Mouse (Mus musculus) hindbrain, postnatal 0 days (tissue): ENCODE measurements around the gene Bicral. TPM values are rescaled to one million over a fixed set of nuclear protein-coding genes. Genes with fewer than 3 reads are reported as not detected.
A peak's percentile ranks its signal among the peaks of the same experiment; 100 is the strongest.

Source experiments
- ATAC-seq: fragments of 200-750 bp; cut with Nextera tagmentation; 2 replicates; pipeline ENCODE4 v1.8.0; 2017; ENCODE audit warnings: mild to moderate bottlenecking, moderate TSS enrichment, moderate library complexity
- DNase-seq: peaks from one replicate; pipeline ENCODE4 v3.0.0-alpha.2; 2015; ENCODE audit warnings: low spot score
- H3K27ac ChIP-seq: fragments of 300-500 bp; sonication (generic); 2 replicates; pipeline ENCODE4 v1.5.1; 2014; ENCODE audit warnings: mild to moderate bottlenecking
- H3K27me3 ChIP-seq: fragments of 300-500 bp; sonication (generic); 2 replicates; pipeline ENCODE4 v1.6.1; 2014; ENCODE audit warnings: low read length, mixed read lengths; ENCODE audit not compliant: insufficient read depth
- H3K36me3 ChIP-seq: fragments of 300-500 bp; sonication (generic); 2 replicates; pipeline ENCODE4 v1.6.1; 2014; ENCODE audit warnings: low read length, mixed read lengths; ENCODE audit not compliant: insufficient read depth
- H3K4me1 ChIP-seq: fragments of 300-500 bp; sonication (generic); 2 replicates; pipeline ENCODE4 v1.6.1; 2014; ENCODE audit warnings: antibody characterized with exemption, low read length, mixed read lengths; ENCODE audit not compliant: insufficient read depth
- H3K4me2 ChIP-seq: fragments of 300-500 bp; sonication (generic); 2 replicates; pipeline ENCODE4 v1.6.1; 2014; ENCODE audit warnings: low read depth, mild to moderate bottlenecking, low read length, moderate library complexity, mixed read lengths
- H3K4me3 ChIP-seq: fragments of 300-500 bp; sonication (generic); 2 replicates; pipeline ENCODE4 v1.5.1; 2014; ENCODE audit warnings: low read length
- H3K9ac ChIP-seq: fragments of 300-500 bp; sonication (generic); replicated peaks from 2 replicates; pipeline ENCODE4 v1.6.1; 2014; ENCODE audit warnings: mild to moderate bottlenecking, low read length, moderate library complexity, mixed read lengths
- H3K9me3 ChIP-seq: fragments of 300-500 bp; sonication (generic); 2 replicates; pipeline ENCODE4 v1.6.1; 2016; ENCODE audit warnings: low read length, mixed read lengths
- CTCF ChIP-seq: IDR thresholded peaks from 2 replicates; pipeline ENCODE4 v1.5.1; 2016; ENCODE audit warnings: antibody characterized with exemption, control low read depth, low read depth
- WGBS: fragments of 180-500 bp; shearing (Covaris S2); extraction: QIAGEN DNeasy Blood & Tissue Kit; methylation state at CpG from one replicate; pipeline ENCODE4 v1.1.7; 2014; 5-methylcytosine and 5-hydroxymethylcytosine counted together
- polyA plus RNA-seq: library from polyadenylated mRNA; unstranded; fragments of >200 nt; fragmentation: Nextera tagmentation; extraction: Ambion mirVana; gene quantifications from 2 replicates; pipeline ENCODE4 v1.2.1, GENCODE M21; 2015
- total RNA-seq: library from RNA; depleted of rRNA; stranded (reverse); fragments of >200 nt; gene quantifications from 2 replicates; pipeline ENCODE4 v1.2.3, GENCODE M21; 2014; rRNA removed

Gene Bicral
- total and polyA plus RNA-seq, 2 experiments from 2014 or later = 5.2 to 22.9 TPM

GRCm38 (mm10) chr17:46750580-46750979 lies 107.7 kb downstream of the Bicral start:
- 92% methylated on average over 4 of the region's 4 CpGs for WGBS
- DNase-seq = no peak
- peak overlapping the region; percentile 82 for H3K4me3 ChIP-seq

GRCm38 (mm10) chr17:46749282-46749681 lies 109.0 kb downstream of the Bicral start:
- Histone ChIP-seq H3K9me3 (no peaks in the 10 kb centered on the region), H3K36me3 (peaks cover 7% of the 10 kb centered on the region), H3K27ac (no peak overlapping the region), H3K4me2 (no peak overlapping the region), H3K27me3 (no peaks in the 10 kb centered on the region), H3K4me3 (no peak overlapping the region), H3K9ac (no peak overlapping the region), H3K4me1 (peaks cover 7% of the 10 kb centered on the region; the same call in 1 of the 2 replicates)
- TF ChIP-seq CTCF = no peak
- 91% methylated on average over 5 of the region's 5 CpGs for WGBS
- no peak for DNase-seq
- ATAC-seq = no peak

More at GRCm38 (mm10) chr17:46750580-46750979, 107.7 kb downstream of the Bicral start:
- peak overlapping the region; percentile 67 for H3K4me2 ChIP-seq
- H3K27ac ChIP-seq = no peak overlapping the region; the same call in 1 of the 2 replicates
- no peak for ATAC-seq
- no peaks in the 10 kb centered on the region for H3K27me3 ChIP-seq
- peak overlapping the region; percentile 90 for H3K9ac ChIP-seq
- H3K9me3 ChIP-seq = no peaks in the 10 kb centered on the region
- TF ChIP-seq CTCF = no peak
- H3K4me1 ChIP-seq = peaks cover 7% of the 10 kb centered on the region; the same call in 1 of the 2 replicates
- H3K36me3 ChIP-seq = no peaks in the 10 kb centered on the region; the same call in 1 of the 2 replicates

Other genes with a start within 250 kb of the Bicral start
- 77.6 and 79.3 TPM in 2 replicates for gene Ptk7, start 229.0 kb downstream of the Bicral start, total RNA-seq
- gene Ptk7, start 229.0 kb downstream of the Bicral start, polyA plus RNA-seq = 24.5 and 25.1 TPM in 2 replicates
- 25.1 and 32.1 TPM in 2 replicates for gene Klc4, start 212.5 kb downstream of the Bicral start, total RNA-seq
- 23.0 and 24.0 TPM in 2 replicates for gene Klc4, start 212.5 kb downstream of the Bicral start, polyA plus RNA-seq
- gene Mrpl2, start 212.3 kb downstream of the Bicral start, total RNA-seq = 55.4 and 67.2 TPM in 2 replicates
- gene Mrpl2, start 212.3 kb downstream of the Bicral start, polyA plus RNA-seq = 90.2 and 95.5 TPM in 2 replicates
- gene Cul7, start 208.1 kb downstream of the Bicral start, total RNA-seq = 92.2 and 108 TPM in 2 replicates
- 24.9 and 26.8 TPM in 2 replicates for gene Cul7, start 208.1 kb downstream of the Bicral start, polyA plus RNA-seq
- gene Rrp36, start 184.1 kb downstream of the Bicral start, total RNA-seq = 26.6 and 32.7 TPM in 2 replicates
- 56.5 and 59.1 TPM in 2 replicates for gene Rrp36, start 184.1 kb downstream of the Bicral start, polyA plus RNA-seq
- 135 and 146 TPM in 2 replicates for gene Mea1, start 179.7 kb downstream of the Bicral start, total RNA-seq
- gene Mea1, start 179.7 kb downstream of the Bicral start, polyA plus RNA-seq = 312 and 325 TPM in 2 replicates
- 91.5 and 98.3 TPM in 2 replicates for gene Klhdc3, start 177.6 kb downstream of the Bicral start, total RNA-seq
- gene Klhdc3, start 177.6 kb downstream of the Bicral start, polyA plus RNA-seq = 172 and 179 TPM in 2 replicates
- gene Ppp2r5d, start 153.4 kb downstream of the Bicral start, total RNA-seq = 103 and 129 TPM in 2 replicates
- gene Ppp2r5d, start 153.4 kb downstream of the Bicral start, polyA plus RNA-seq = 79.4 and 89.6 TPM in 2 replicates
- gene Pex6, start 147.0 kb downstream of the Bicral start, total RNA-seq = 41.7 and 51.5 TPM in 2 replicates
- gene Pex6, start 147.0 kb downstream of the Bicral start, polyA plus RNA-seq = 18.1 and 18.8 TPM in 2 replicates
- 0.25 and 1.2 TPM in 2 replicates for gene Gnmt, start 129.3 kb downstream of the Bicral start, total RNA-seq
- 5.6 and 6.4 TPM in 2 replicates for gene Gnmt, start 129.3 kb downstream of the Bicral start, polyA plus RNA-seq
- 79.1 and 88.9 TPM in 2 replicates for gene Cnpy3, start 106.3 kb downstream of the Bicral start, total RNA-seq
- gene Cnpy3, start 106.3 kb downstream of the Bicral start, polyA plus RNA-seq = 70.9 and 72.4 TPM in 2 replicates
- not detected in 2 replicates for gene Ptcra, start 94.8 kb downstream of the Bicral start, total RNA-seq
- gene Ptcra, start 94.8 kb downstream of the Bicral start, polyA plus RNA-seq = 0.11 and 0.42 TPM in 2 replicates
- gene 2310039H08Rik, start 85.8 kb downstream of the Bicral start, total RNA-seq = 44.9 and 46.4 TPM in 2 replicates
- gene 2310039H08Rik, start 85.8 kb downstream of the Bicral start, polyA plus RNA-seq = 64.7 TPM in 2 replicates
- gene Rpl7l1, start 75.8 kb downstream of the Bicral start, total RNA-seq = 39.4 and 39.8 TPM in 2 replicates
- gene Rpl7l1, start 75.8 kb downstream of the Bicral start, polyA plus RNA-seq = 72.1 and 80.0 TPM in 2 replicates
- gene Tbcc, start 32.2 kb upstream of the Bicral start, total RNA-seq = 41.8 and 61.5 TPM in 2 replicates
- 50.7 and 54.5 TPM in 2 replicates for gene Tbcc, start 32.2 kb upstream of the Bicral start, polyA plus RNA-seq
- not detected in 2 replicates for gene Prph2, start 52.0 kb upstream of the Bicral start, total RNA-seq
- gene Prph2, start 52.0 kb upstream of the Bicral start, polyA plus RNA-seq = 0.05 TPM in 1 of 2 replicates, not detected in the other
- gene Ubr2, start 152.1 kb upstream of the Bicral start, total RNA-seq = 20.8 and 33.0 TPM in 2 replicates
- gene Ubr2, start 152.1 kb upstream of the Bicral start, polyA plus RNA-seq = 8.5 and 8.7 TPM in 2 replicates